Mouse (Mus musculus) heart, embryonic 14.5 days (tissue): ENCODE data around the gene Gm10647. TPM values are rescaled to one million over a fixed set of nuclear protein-coding genes. Genes with fewer than 3 reads are reported as not detected.
"Not testable (repeated sequence)": the region's sequence is repeated elsewhere in the genome, so short reads cannot be mapped to it uniquely, and the experiment has no call there.

Experiments
- ATAC-seq: fragments of 200-750 bp; cut with Nextera tagmentation; 2 replicates; pipeline ENCODE4 v1.8.0; 2017; ENCODE audit warnings: low read depth, moderate TSS enrichment; ENCODE audit not compliant: insufficient number of reproducible peaks, insufficient read depth, low FRiP score
- H3K27ac ChIP-seq, 2 experiments: fragments of 200-500 bp in 1 of 2; fragments of 300-500 bp in 1 of 2; sonication (generic) in 1 of 2; replicated peaks in 1 of 2; 2 replicates each; pipeline ENCODE4 v1.5.1; 2012 to 2014; ENCODE audit warnings: low read depth in 2 of 2, low read length in 2 of 2, control low read depth in 1 of 2, mild to moderate bottlenecking in 1 of 2, mixed read lengths in 1 of 2; ENCODE audit not compliant: control insufficient read depth in 1 of 2, insufficient read depth in 1 of 2
- H3K27me3 ChIP-seq: fragments of 300-500 bp; sonication (generic); 2 replicates; pipeline ENCODE4 v1.6.1; 2014; ENCODE audit warnings: mild to moderate bottlenecking, low read length, control low read depth; ENCODE audit not compliant: control insufficient read depth, insufficient read depth
- H3K36me3 ChIP-seq: fragments of 300-500 bp; sonication (generic); 2 replicates; pipeline ENCODE4 v1.6.1; 2014; ENCODE audit warnings: mild to moderate bottlenecking, control low read depth, low read length, mixed read lengths; ENCODE audit not compliant: control insufficient read depth, insufficient read depth
- H3K4me1 ChIP-seq, 2 experiments: fragments of 200-500 bp in 1 of 2; fragments of 300-500 bp in 1 of 2; sonication (generic) in 1 of 2; 2 replicates each; pipeline ENCODE4 v1.6.1; 2012 to 2014; ENCODE audit warnings: low read length in 2 of 2, control low read depth in 1 of 2, mixed read lengths in 1 of 2; ENCODE audit not compliant: control insufficient read depth in 2 of 2, insufficient read depth in 2 of 2
- H3K4me2 ChIP-seq: fragments of 300-500 bp; sonication (generic); 2 replicates; pipeline ENCODE4 v1.6.1; 2014; ENCODE audit warnings: mild to moderate bottlenecking, low read length
- H3K4me3 ChIP-seq, 2 experiments: fragments of 200-500 bp in 1 of 2; fragments of 300-500 bp in 1 of 2; sonication (generic) in 1 of 2; 2 replicates each; pipeline ENCODE4 v1.5.1; 2012 to 2014; ENCODE audit warnings: low read length in 2 of 2, mild to moderate bottlenecking in 2 of 2, control low read depth in 1 of 2, low read depth in 1 of 2, moderate library complexity in 1 of 2; ENCODE audit not compliant: control insufficient read depth in 1 of 2, insufficient read depth in 1 of 2
- H3K9ac ChIP-seq: fragments of 300-500 bp; sonication (generic); 2 replicates; pipeline ENCODE4 v1.6.1; 2014; ENCODE audit warnings: mild to moderate bottlenecking, low read length
- H3K9me3 ChIP-seq: fragments of 300-500 bp; sonication (generic); 2 replicates; pipeline ENCODE4 v1.6.1; 2016; ENCODE audit warnings: low read length, control low read depth; ENCODE audit not compliant: control insufficient read depth
- WGBS: fragments of 180-500 bp; shearing (Covaris S2); extraction: QIAGEN DNeasy Blood & Tissue Kit; methylation state at CpG from one replicate; pipeline ENCODE4 v1.1.7; 2014; 5-methylcytosine and 5-hydroxymethylcytosine counted together
- polyA plus RNA-seq: library from polyadenylated mRNA; unstranded; fragments of >200 nt; fragmentation: Nextera tagmentation; extraction: Ambion mirVana; gene quantifications from 2 replicates; pipeline ENCODE4 v1.2.1, GENCODE M21; 2014

The Gm10647 gene
- polyA plus RNA-seq, 1 experiment from 2014 or later, result 0.57 TPM

DNA sequence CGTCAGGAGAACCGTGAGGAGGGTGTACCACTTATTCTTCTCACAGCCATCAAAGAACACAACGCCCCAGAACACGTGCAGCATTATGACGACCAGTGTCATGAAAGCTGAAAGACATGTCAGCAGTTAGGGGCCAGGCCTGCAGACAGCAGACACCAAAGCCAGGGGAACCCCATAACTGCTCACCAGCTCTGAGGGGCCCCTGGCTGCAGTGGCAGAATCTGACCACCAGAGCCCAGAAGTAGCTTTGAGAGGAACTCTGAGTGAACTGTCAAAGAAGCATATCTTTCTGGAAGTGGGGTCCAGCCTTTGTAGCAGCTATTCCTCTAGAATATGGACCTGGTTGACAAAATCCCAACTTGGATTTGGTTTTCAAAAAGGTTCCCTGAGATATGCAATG is 25.4 kb downstream of the Gm10647 start:
- H3K27ac ChIP-seq, H3K4me2 ChIP-seq, H3K4me1 ChIP-seq, ATAC-seq, H3K9me3 ChIP-seq, H3K36me3 ChIP-seq, H3K27me3 ChIP-seq, H3K9ac ChIP-seq, H3K4me3 ChIP-seq: not testable (repeated sequence)
- no CpG with 5 or more reads among the region's 5 CpGs for WGBS

GRCm38 (mm10) chr9:66825990-66826389 is 29.2 kb downstream of the Gm10647 start:
- H3K4me3 ChIP-seq, result no peak overlapping the region
- H3K36me3 ChIP-seq, result no peaks in the 10 kb centered on the region
- ATAC-seq, result no peak
- H3K4me1 ChIP-seq, result no peaks in the 10 kb centered on the region; a peak in 1 of 4 replicates
- H3K27ac ChIP-seq, result no peak overlapping the region
- no peak overlapping the region for H3K9ac ChIP-seq
- H3K9me3 ChIP-seq, result no peaks in the 10 kb centered on the region
- H3K4me2 ChIP-seq, result no peak overlapping the region
- H3K27me3 ChIP-seq, result no peaks in the 10 kb centered on the region
- WGBS, result 43% methylated on average over 1 of the region's 1 CpGs

DNA sequence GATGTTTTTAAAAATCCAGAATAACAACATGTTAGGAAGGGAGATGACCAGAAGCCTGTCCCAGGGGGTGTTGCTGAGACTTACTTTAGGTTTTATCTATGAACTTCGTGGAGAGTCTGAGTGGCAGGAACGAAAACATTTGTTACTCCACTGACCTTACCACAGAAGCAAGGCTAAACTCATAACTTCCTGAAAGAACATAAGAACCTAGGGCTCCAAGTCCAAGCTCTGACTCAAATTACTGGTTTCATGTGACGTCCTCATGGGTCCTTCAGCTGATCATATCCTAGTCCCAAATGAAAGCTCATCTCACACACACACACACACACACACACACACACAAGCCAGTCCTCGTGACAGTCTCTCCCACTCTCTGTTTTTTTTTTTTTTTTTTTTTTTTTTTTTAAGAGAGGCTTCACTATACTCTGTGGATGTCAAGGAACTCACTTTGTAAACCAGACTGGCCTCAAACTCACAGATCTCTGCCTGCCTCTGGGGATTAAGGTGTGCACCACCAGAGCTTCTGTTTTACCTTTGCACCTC is 35.6 kb downstream of the Gm10647 start:
- Histone ChIP-seq H3K27me3 (no peaks in the 10 kb centered on the region), H3K9me3 (no peaks in the 10 kb centered on the region), H3K36me3 (no peaks in the 10 kb centered on the region), H3K9ac (no peak overlapping the region), H3K27ac (no peak overlapping the region), H3K4me1 (peaks cover 5 to 11% of the 10 kb centered on the region in 2 experiments; a peak in 3 of 4 replicates), H3K4me2 (no peak overlapping the region), H3K4me3 (no peak overlapping the region)
- no peak for ATAC-seq
- 55% methylated on average over 4 of the region's 4 CpGs for WGBS

GRCm38 (mm10) chr9:66833851-66834250 is 37.0 kb downstream of the Gm10647 start:
- peak overlapping the region; percentile 99 for H3K4me2 ChIP-seq
- no peaks in the 10 kb centered on the region for H3K27me3 ChIP-seq
- peak overlapping the region; percentile 56 to 79 for H3K4me3 ChIP-seq
- H3K27ac ChIP-seq, result no peak overlapping the region
- H3K36me3 ChIP-seq, result no peaks in the 10 kb centered on the region
- peak overlapping the region; percentile 49; the same call in 1 of the 2 replicates for H3K9ac ChIP-seq
- no peak for ATAC-seq
- 24% methylated on average over 7 of the region's 7 CpGs for WGBS
- no peaks in the 10 kb centered on the region for H3K9me3 ChIP-seq
- peaks cover 5 to 11% of the 10 kb centered on the region in 2 experiments; a peak in 3 of 4 replicates for H3K4me1 ChIP-seq

DNA sequence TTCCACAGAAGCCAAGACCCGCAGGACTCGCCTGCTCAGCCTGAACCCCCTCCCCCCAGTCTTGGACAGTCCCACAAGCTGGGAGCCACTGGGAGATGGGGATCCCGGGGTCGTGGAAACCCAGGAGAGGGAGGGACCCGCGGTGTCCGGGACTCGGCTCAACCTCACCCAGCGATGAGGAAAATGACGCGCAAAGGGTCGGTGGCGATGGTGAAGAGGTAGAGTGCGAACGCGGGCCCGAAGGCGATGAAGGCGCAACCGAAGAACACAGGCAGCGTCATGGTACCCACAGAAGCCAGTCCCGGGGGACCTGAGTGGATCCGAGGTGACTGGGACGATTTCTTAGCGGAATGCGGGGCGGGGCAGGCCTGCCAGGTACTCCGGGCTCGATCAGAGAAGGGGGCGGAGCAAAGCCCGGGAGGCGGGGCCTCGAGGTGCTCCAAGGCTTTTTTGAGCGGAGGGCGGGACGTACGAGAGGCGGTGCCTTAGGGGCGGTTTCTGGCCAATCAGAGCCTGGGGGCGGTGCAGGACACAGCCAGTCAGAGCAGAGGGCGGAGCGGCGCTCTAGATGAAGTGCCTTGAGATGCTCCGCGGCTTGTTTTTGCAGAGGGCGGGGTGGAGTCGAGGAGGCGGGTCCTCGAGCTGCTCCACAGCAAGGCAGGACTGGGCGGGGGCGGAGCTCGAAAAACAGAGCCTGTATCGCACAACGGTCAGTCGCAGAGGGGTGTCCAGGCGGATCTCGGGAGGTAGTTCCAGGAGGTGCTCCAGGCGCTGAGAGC is 37.7 kb downstream of the Gm10647 start, which contains the start of gene Aph1c:
Gene Aph1c (minus strand): TSS at position 409 of the 779 bp plus-strand sequence.
- Histone ChIP-seq H3K36me3 (no peaks in the 10 kb centered on the region), H3K4me1 (peaks cover 5 to 11% of the 10 kb centered on the region in 2 experiments; a peak in 3 of 4 replicates), H3K9me3 (no peaks in the 10 kb centered on the region), H3K9ac (peak within 1 kb of the TSS; percentile 65), H3K4me2 (peak within 1 kb of the TSS; percentile 99), H3K27me3 (no peaks in the 10 kb centered on the region), H3K27ac (no peak within 1 kb of the TSS), H3K4me3 (peak within 1 kb of the TSS; percentile 56 to 79)
- peak; percentile 99 for ATAC-seq
- under 1% methylated on average over 58 of the region's 58 CpGs for WGBS

DNA sequence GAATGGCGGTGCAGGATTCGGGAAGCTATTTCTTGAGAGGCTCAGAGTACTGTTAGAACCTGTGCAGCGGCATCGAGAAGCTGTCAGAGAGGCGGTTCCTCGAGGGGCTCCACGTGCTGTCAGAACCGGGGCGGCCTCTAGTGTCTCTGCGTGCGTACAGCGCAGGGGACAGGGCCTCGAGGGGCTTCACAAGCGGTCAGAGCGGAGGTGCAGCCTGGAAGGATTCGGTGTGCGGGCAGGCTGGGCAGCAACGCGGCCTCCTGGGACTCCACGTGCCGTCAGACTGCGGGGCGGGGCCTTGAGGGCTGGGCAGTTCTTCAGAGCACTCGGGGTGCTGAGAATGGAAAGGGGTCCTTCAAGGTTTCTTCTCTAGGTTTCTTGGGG is 38.2 kb downstream of the Gm10647 start:
- Histone ChIP-seq H3K9me3 (no peaks in the 10 kb centered on the region), H3K9ac (peak overlapping the region; percentile 65), H3K4me2 (peak overlapping the region; percentile 99), H3K27me3 (no peaks in the 10 kb centered on the region), H3K4me3 (peak overlapping the region; percentile 56 to 79), H3K4me1 (peaks cover 5 to 11% of the 10 kb centered on the region in 2 experiments; a peak in 3 of 4 replicates), H3K36me3 (no peaks in the 10 kb centered on the region), H3K27ac (no peak overlapping the region)
- WGBS, result under 1% methylated on average over 24 of the region's 24 CpGs
- ATAC-seq, result peak; percentile 63

GRCm38 (mm10) chr9:66846822-66847221 is 50.0 kb downstream of the Gm10647 start:
- H3K27me3 ChIP-seq, result no peaks in the 10 kb centered on the region
- no peak overlapping the region for H3K27ac ChIP-seq
- ATAC-seq, result no peak
- H3K36me3 ChIP-seq, result peaks cover 21% of the 10 kb centered on the region
- H3K9ac ChIP-seq, result no peak overlapping the region
- WGBS, result 87% methylated on average over 5 of the region's 5 CpGs
- H3K4me3 ChIP-seq, result no peak overlapping the region
- H3K4me1 ChIP-seq, result peaks cover 6 to 7% of the 10 kb centered on the region in 2 experiments; a peak in 3 of 4 replicates
- no peaks in the 10 kb centered on the region for H3K9me3 ChIP-seq
- no peak overlapping the region for H3K4me2 ChIP-seq
